Mouse (Mus musculus) embryonic fibroblast, embryonic 13.5 days (primary cell): ENCODE data around the gene Alkbh1.

Source experiments
- CTCF ChIP-seq: IDR thresholded peaks from 2 replicates; pipeline ENCODE4 v1.5.1; 2011; ENCODE audit warnings: mild to moderate bottlenecking, control low read depth, low read length, moderate library complexity, borderline replicate concordance; ENCODE audit not compliant: insufficient read depth
- POLR2A ChIP-seq: IDR thresholded peaks from 2 replicates; pipeline ENCODE4 v1.6.1; 2011; ENCODE audit warnings: low read depth, mild to moderate bottlenecking, control low read depth, low read length, moderate library complexity

- no peak for TF ChIP-seq CTCF
- no peak for TF ChIP-seq POLR2A
Observed at GRCm38 (mm10) chr12:87397811-87398417, 45.9 kb downstream of the Alkbh1 start.
